Mouse (Mus musculus): ENCODE data around the gene Olfr157.

Olfr157 gene

DNA sequence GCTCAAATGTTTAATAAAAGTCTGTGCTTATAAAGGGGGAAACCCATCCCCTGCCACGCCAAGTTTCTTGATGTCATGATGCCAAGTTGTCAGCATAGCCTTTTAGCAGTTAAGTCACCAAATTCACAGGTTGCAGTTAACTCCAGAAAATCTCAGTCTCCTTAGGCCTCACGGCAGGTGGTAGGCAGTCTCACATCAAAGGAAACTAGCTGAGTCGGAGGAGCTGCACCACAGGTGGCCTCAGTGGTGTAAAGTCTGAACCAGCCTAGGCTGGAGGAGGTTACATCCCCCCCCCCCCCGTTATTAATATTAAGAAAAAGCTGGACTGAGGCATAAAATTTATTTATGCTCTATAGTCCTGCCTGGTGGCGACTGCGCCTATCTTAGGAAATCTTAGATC is 44.7 kb downstream of the Olfr157 start:
- no peak for DNase-seq

Measured in right cerebral cortex, postnatal 4 days (tissue).